Mouse (Mus musculus): ENCODE measurements around the gene 4930544G11Rik. TPM values are rescaled to one million over a fixed set of nuclear protein-coding genes. Genes with fewer than 3 reads are reported as not detected.

The 4930544G11Rik gene
- polyA plus RNA-seq (2016; fragmentation: Nextera tagmentation; extraction: Ambion mirVana) = not detected in 2 replicates

- no peak within 1 kb of the TSS for H3K4me3 ChIP-seq
- H3K27ac ChIP-seq = no peak within 1 kb of the TSS
- no peaks in the 10 kb centered on the region for H3K27me3 ChIP-seq
- no peak within 1 kb of the TSS for H3K4me2 ChIP-seq (replicated peaks)
- no peak for ATAC-seq (ENCODE audit: low FRiP score)
- H3K36me3 ChIP-seq = no peaks in the 10 kb centered on the region
- H3K4me1 ChIP-seq = no peaks in the 10 kb centered on the region
- 96% methylated on average over 10 of the region's 10 CpGs for whole genome bisulfite sequencing
- H3K9ac ChIP-seq = no peak within 1 kb of the TSS
- no peaks in the 10 kb centered on the region for H3K9me3 ChIP-seq (replicated peaks)
Observed at GRCm38 (mm10) chr6:65952309-65952708, at the start of gene 4930544G11Rik. Gene 4930544G11Rik, plus strand, starts transcription at chr6:65952609.

- no peaks in the 10 kb centered on the region for H3K4me1 ChIP-seq
- no peak overlapping the region for H3K4me3 ChIP-seq
- H3K27me3 ChIP-seq = no peaks in the 10 kb centered on the region
- WGBS = 85% methylated on average over 2 of the region's 2 CpGs
- no peaks in the 10 kb centered on the region; the same call in 1 of the 2 replicates for H3K36me3 ChIP-seq
- no peaks in the 10 kb centered on the region for H3K9me3 ChIP-seq (replicated peaks)
- no peak overlapping the region for H3K4me2 ChIP-seq (replicated peaks)
- ATAC-seq (ENCODE audit: low FRiP score) = no peak
- no peak overlapping the region for H3K27ac ChIP-seq
- no peak overlapping the region for H3K9ac ChIP-seq
Observed at GRCm38 (mm10) chr6:65906657-65907182, 45.7 kb upstream of the 4930544G11Rik start.

DNA sequence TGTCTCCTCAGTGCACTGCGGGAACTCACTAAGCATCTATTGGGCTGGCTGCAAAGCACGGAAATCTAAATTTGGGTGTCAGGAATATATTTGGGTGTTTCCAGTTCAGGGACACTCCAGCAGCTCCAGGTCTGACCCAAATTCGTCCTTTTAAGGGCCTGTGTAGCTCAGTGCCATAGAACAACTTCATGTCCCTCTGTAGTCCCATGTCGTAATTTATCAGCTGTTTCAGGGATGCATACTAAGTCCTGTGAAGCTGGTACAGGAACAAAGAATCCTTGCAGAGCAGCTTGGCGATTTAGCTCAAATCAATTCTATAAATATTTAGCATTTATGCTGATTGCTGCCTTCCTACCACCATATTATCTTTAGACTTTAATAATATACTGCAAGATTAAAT is 37.0 kb upstream of the 4930544G11Rik start:
- Histone ChIP-seq H3K4me1 (no peaks in the 10 kb centered on the region), H3K9ac (no peak overlapping the region), H3K9me3 (replicated peaks) (no peaks in the 10 kb centered on the region), H3K4me2 (replicated peaks) (no peak overlapping the region), H3K4me3 (no peak overlapping the region), H3K27me3 (no peaks in the 10 kb centered on the region), H3K27ac (no peak overlapping the region), H3K36me3 (no peaks in the 10 kb centered on the region)
- 84% methylated on average over 5 of the region's 5 CpGs for WGBS
- ATAC-seq (ENCODE audit: low FRiP score) = no peak

- 82% methylated on average over 3 of the region's 3 CpGs for WGBS
- no peak for ATAC-seq (ENCODE audit: low FRiP score)
Observed at GRCm38 (mm10) chr6:65921703-65922102, 30.7 kb upstream of the 4930544G11Rik start.

GRCm38 (mm10) chr6:65923501-65924084 is 28.8 kb upstream of the 4930544G11Rik start:
- no peak overlapping the region for H3K9ac ChIP-seq
- no peak for ATAC-seq (ENCODE audit: low FRiP score)
- no peak overlapping the region for H3K27ac ChIP-seq
- H3K27me3 ChIP-seq = no peaks in the 10 kb centered on the region
- H3K9me3 ChIP-seq (replicated peaks) = no peaks in the 10 kb centered on the region
- 52% methylated on average over 4 of the region's 4 CpGs for WGBS
- no peak overlapping the region for H3K4me2 ChIP-seq (replicated peaks)
- H3K36me3 ChIP-seq = no peaks in the 10 kb centered on the region
- H3K4me3 ChIP-seq = no peak overlapping the region
- no peaks in the 10 kb centered on the region for H3K4me1 ChIP-seq

More at GRCm38 (mm10) chr6:65921703-65922102, 30.7 kb upstream of the 4930544G11Rik start:
- Histone ChIP-seq H3K27ac (no peak overlapping the region), H3K9ac (no peak overlapping the region), H3K36me3 (no peaks in the 10 kb centered on the region), H3K4me1 (no peaks in the 10 kb centered on the region), H3K4me3 (no peak overlapping the region), H3K27me3 (no peaks in the 10 kb centered on the region), H3K9me3 (replicated peaks) (no peaks in the 10 kb centered on the region), H3K4me2 (replicated peaks) (no peak overlapping the region)

GRCm38 (mm10) chr6:65925737-65926333 is 26.6 kb upstream of the 4930544G11Rik start:
- Histone ChIP-seq H3K9ac (no peak overlapping the region), H3K4me1 (no peaks in the 10 kb centered on the region), H3K4me3 (no peak overlapping the region), H3K27ac (no peak overlapping the region), H3K27me3 (no peaks in the 10 kb centered on the region), H3K4me2 (replicated peaks) (no peak overlapping the region), H3K9me3 (replicated peaks) (no peaks in the 10 kb centered on the region), H3K36me3 (no peaks in the 10 kb centered on the region)
- peak; percentile 71 for ATAC-seq (ENCODE audit: low FRiP score)
- 80% methylated on average over 3 of the region's 3 CpGs for WGBS

DNA sequence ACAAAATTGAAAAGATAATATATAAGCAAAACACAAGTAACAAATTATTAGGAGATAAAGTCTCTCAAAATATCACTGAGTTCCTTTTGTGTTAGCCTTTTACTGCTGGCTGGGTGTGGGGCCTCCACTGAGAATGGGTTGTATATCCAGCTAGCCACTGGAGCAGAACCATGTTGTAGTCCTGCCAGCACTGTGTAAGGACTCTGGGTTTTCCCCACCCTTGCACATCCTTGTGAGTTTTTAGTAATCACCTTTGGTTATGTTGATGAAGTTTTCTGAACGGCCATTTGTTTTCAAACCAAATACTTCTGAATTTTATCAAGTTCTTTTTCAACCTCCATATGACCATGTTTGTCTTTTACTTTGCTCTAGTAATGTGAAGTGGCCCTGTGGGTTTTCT is 21.9 kb upstream of the 4930544G11Rik start:
- no peak for ATAC-seq (ENCODE audit: low FRiP score)
- H3K4me3 ChIP-seq = no peak overlapping the region
- H3K9ac ChIP-seq = no peak overlapping the region
- no peaks in the 10 kb centered on the region for H3K36me3 ChIP-seq
- H3K4me2 ChIP-seq (replicated peaks) = no peak overlapping the region
- peaks cover 7% of the 10 kb centered on the region; the same call in 1 of the 2 replicates for H3K4me1 ChIP-seq
- H3K27ac ChIP-seq = no peak overlapping the region
- 87% methylated on average over 1 of the region's 1 CpGs for WGBS
- H3K27me3 ChIP-seq = no peaks in the 10 kb centered on the region
- no peaks in the 10 kb centered on the region for H3K9me3 ChIP-seq (replicated peaks)

DNA sequence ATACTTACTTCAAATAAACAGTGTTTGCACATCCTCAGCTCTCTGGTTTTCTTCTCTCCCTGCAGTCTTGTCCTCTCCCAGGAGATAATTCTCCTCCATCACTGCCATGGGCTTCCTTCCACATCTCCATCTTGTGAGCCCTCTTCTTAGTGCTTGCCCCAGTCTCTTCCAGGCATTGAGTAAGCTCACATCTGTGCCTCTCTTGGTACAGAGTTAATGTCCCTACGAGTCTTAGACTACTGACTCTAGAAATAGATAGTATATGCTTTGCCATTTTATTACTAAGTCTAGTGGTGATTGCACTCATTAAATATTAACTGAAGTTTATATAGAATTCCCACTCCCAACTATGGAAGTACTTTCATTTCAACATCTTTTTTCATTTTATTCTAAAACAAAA is 19.6 kb upstream of the 4930544G11Rik start:
- H3K4me3 ChIP-seq = no peak overlapping the region
- H3K36me3 ChIP-seq = no peaks in the 10 kb centered on the region
- H3K9me3 ChIP-seq (replicated peaks) = no peaks in the 10 kb centered on the region
- 44% methylated on average over 1 of the region's 1 CpGs for WGBS
- no peak overlapping the region for H3K27ac ChIP-seq
- H3K4me2 ChIP-seq (replicated peaks) = no peak overlapping the region
- H3K4me1 ChIP-seq = peaks cover 7% of the 10 kb centered on the region; the same call in 1 of the 2 replicates
- no peak overlapping the region for H3K9ac ChIP-seq
- ATAC-seq (ENCODE audit: low FRiP score) = peak; percentile 57; the same call in 1 of the 2 replicates
- H3K27me3 ChIP-seq = no peaks in the 10 kb centered on the region

GRCm38 (mm10) chr6:65933177-65933576 is 19.2 kb upstream of the 4930544G11Rik start:
- Histone ChIP-seq H3K4me2 (replicated peaks) (no peak overlapping the region), H3K4me3 (no peak overlapping the region), H3K4me1 (peaks cover 7% of the 10 kb centered on the region; the same call in 1 of the 2 replicates), H3K27me3 (no peaks in the 10 kb centered on the region), H3K36me3 (no peaks in the 10 kb centered on the region), H3K9me3 (replicated peaks) (no peaks in the 10 kb centered on the region), H3K27ac (no peak overlapping the region), H3K9ac (no peak overlapping the region)
- 17% methylated on average over 4 of the region's 4 CpGs for WGBS
- peak; percentile 91 for ATAC-seq (ENCODE audit: low FRiP score)

GRCm38 (mm10) chr6:65935566-65936281 is 16.7 kb upstream of the 4930544G11Rik start:
- peaks cover 7% of the 10 kb centered on the region; the same call in 1 of the 2 replicates for H3K4me1 ChIP-seq
- no peaks in the 10 kb centered on the region for H3K9me3 ChIP-seq (replicated peaks)
- H3K4me3 ChIP-seq = no peak overlapping the region
- H3K27ac ChIP-seq = no peak overlapping the region
- no peak overlapping the region for H3K4me2 ChIP-seq (replicated peaks)
- no peaks in the 10 kb centered on the region for H3K36me3 ChIP-seq
- no peak for ATAC-seq (ENCODE audit: low FRiP score)
- H3K27me3 ChIP-seq = no peaks in the 10 kb centered on the region
- H3K9ac ChIP-seq = no peak overlapping the region
- 90% methylated on average over 7 of the region's 7 CpGs for WGBS

DNA sequence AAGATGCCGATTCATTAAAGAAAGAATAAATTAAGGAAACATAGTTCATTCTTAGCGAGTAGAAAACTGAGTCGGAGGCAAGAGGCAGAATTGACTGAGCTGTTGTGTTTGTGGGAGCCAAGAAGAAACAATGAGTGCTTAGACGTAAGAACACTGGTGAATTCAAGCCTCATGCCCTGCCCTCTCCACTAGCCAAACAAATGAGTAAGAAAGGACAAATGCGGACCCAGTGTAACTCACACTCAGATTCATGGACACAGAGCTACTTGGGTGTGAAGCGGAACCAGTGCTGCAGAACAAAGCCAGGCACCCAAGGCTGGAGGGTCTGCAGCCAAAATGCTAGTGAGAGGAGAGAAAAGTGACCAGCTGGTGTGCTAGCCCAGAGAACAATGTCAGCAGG is 1.9 kb upstream of the 4930544G11Rik start:
- ATAC-seq (ENCODE audit: low FRiP score) = no peak
- H3K4me1 ChIP-seq = no peaks in the 10 kb centered on the region
- H3K9me3 ChIP-seq (replicated peaks) = no peaks in the 10 kb centered on the region
- no peak overlapping the region for H3K27ac ChIP-seq
- no peak overlapping the region for H3K4me3 ChIP-seq
- H3K9ac ChIP-seq = no peak overlapping the region
- no peak overlapping the region for H3K4me2 ChIP-seq (replicated peaks)
- H3K27me3 ChIP-seq = no peaks in the 10 kb centered on the region
- WGBS = 72% methylated on average over 6 of the region's 6 CpGs
- no peaks in the 10 kb centered on the region for H3K36me3 ChIP-seq

GRCm38 (mm10) chr6:65969386-65970111 is 17.1 kb downstream of the 4930544G11Rik start:
- Histone ChIP-seq H3K4me1 (peaks cover 10% of the 10 kb centered on the region; the same call in 1 of the 2 replicates), H3K4me3 (no peak overlapping the region), H3K9ac (no peak overlapping the region), H3K4me2 (replicated peaks) (no peak overlapping the region), H3K27me3 (no peaks in the 10 kb centered on the region), H3K9me3 (replicated peaks) (no peaks in the 10 kb centered on the region), H3K27ac (no peak overlapping the region; the same call in 1 of the 2 replicates), H3K36me3 (no peaks in the 10 kb centered on the region)
- 65% methylated on average over 6 of the region's 6 CpGs for WGBS
- peak; percentile 63; the same call in 1 of the 2 replicates for ATAC-seq (ENCODE audit: low FRiP score)

Measured in hindbrain, embryonic 12.5 days (tissue).